Mouse (Mus musculus): ENCODE results near the gene Wbp4.
"Not testable (repeated sequence)": the region's sequence is repeated elsewhere in the genome, so short reads cannot be mapped to it uniquely, and the experiment has no call there.

Gene Wbp4

GRCm38 (mm10) chr14:79481339-79482151 is at the start of gene Wbp4:
Gene Wbp4 (minus strand): TSS chr14:79481520.
- in situ Hi-C loops (cut with MboI, MseI): loop anchor here in 1 of 2 experiments (5.0 kb wide), 1 partner anchor 89 kb away; the partner anchor contains the start of gene Naa16

- in situ Hi-C loops (cut with MboI, MseI): no loop called here
These were observed 49.4 kb upstream of the Wbp4 start for GRCm38 (mm10) chr14:79530761-79531160.

DNA sequence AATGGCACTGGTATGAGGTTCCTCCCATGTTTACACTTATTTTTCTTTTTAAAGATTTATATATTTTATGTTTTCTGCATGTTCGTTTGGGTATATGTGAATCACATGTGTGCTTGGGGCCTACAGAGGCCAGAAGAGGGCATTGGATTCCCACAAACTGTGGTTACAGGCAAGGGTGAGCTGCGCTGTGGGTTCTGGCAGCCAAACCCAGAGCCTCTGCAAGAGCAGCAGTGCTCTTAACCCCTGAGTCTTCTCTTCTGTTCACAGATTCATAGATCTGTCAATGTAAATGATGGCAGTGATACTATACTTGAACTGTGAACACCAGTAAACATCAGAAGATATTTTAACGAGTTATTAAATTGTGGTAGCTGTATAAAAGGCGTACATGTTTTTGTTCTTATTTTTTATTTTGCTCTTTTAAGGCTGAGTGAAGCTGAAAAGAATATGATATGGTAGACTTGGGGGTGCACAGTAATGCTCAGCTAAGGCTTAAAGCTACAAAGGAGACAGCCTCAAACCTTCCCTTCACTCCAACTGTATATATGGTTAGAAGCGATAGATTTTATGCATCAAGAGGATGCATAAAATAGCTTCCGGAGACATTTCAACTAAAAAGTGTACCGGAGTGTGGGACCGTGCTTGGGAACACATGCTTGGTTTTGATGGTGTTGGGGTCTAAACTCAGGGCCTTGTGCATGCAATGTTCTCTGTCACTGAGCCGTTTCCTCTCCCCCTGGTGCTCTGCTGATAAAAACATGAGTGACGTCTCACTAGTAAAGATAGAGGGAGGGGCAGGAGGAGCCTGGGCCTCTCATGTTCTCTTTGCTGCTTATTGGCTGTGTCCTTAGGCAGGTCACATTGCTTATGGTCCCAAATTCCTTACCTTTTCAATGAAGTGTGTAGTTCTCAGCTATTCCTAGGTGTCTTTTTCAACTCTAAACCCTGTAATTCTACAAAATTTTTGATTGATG is 48.5 kb upstream of the Wbp4 start:
- in situ Hi-C loops (cut with MboI, MseI): no loop called here

- in situ Hi-C loops (cut with MboI, MseI): no loop called here
These were observed 46.4 kb upstream of the Wbp4 start for GRCm38 (mm10) chr14:79527704-79528103.

DNA sequence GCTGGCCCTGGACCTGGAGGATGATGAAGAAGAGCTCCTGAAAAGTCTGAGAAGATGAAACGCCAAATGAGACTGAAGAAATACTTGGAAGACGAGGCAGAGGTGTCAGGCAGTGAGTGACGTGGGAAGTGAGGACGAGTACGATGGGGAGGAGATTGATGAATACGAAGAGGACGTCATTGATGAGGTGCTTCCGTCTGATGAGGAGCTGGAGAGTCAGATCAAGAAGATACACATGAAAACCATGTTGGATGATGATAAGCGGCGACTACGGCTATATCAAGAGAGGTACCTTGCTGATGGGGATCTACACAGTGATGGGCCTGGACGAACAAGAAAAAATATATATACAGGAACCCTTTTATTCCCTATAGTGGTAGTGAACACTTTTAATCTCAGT is 44.8 kb upstream of the Wbp4 start:
- in situ Hi-C loops (cut with MboI, MseI): not testable (repeated sequence)

DNA sequence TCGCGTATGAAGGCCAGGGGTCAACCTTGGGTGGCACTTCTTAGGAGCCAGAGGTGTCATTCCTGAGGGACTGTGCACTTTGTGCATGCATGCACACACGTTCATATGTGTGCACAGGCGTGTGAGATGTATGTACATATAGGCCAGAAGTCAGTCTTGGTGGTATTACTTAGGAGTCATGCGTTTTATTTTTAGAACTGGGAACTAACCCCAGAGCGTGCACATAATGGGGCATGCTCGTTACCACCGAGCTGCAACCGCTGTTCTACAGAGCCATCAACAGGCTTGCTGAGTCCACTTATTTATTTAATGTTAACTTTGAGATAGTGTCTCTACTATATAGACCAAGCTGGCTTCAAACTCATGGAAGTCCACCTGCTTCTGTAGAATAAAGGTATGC is 41.1 kb upstream of the Wbp4 start:
- in situ Hi-C loops (cut with MboI, MseI): no loop called here

DNA sequence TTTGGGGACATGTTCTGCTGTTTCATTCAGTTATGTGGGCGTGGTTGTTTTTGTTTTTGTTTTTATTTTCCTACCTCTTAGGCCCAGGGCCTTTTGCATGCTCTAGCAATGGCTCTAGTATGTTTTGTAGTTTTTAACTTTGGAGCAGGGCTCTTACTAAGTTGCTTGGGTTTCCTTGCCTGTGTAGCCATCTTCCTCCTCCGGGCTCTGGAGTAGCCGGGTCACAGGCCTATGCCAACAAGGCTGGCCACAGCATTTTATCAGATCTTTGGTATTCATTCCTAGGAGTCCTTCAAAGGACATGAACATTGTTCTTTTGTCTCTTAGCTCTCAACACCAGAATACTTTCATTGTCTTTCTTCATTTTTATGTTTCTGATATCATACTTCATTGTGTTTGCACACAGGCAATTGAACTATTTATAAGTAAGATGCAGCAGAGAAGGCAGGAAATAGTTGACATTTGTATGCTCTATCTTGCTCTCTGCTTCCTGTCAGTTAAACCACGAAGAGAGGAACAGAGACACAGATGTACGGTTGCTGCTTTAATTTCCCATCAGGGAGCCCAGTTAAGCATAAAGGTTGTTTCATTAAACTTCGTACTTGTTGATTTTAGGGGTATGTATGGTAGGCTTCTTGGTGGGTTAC is 40.3 kb upstream of the Wbp4 start:
- in situ Hi-C loops (cut with MboI, MseI): no loop called here

- in situ Hi-C loops (cut with MboI, MseI): no loop called here
These were observed 39.7 kb upstream of the Wbp4 start for GRCm38 (mm10) chr14:79521056-79521455.

- in situ Hi-C loops (cut with MboI, MseI): no loop called here
These were observed 39.3 kb upstream of the Wbp4 start for GRCm38 (mm10) chr14:79520612-79521011.

DNA sequence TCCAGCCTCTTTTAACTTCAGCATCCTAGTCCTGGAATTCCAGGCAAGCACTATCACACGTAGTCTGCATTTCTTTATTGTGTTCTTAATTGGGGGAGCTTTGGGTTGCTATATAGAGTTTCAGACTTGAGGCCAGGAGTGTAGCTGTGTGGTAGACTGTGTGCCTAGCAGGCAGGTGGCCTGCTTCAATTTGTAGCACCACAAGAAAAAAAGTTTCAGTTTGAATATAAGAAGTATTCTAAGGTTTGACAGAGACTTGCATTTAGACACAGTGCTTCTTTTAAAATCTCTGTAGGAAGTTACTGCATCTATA is 38.3 kb upstream of the Wbp4 start:
- in situ Hi-C loops (cut with MboI, MseI): no loop called here

GRCm38 (mm10) chr14:79518761-79519662 is 37.7 kb upstream of the Wbp4 start:
- in situ Hi-C loops (cut with MboI, MseI): no loop called here

GRCm38 (mm10) chr14:79518123-79518522 is 36.8 kb upstream of the Wbp4 start:
- in situ Hi-C loops (cut with MboI, MseI): no loop called here

GRCm38 (mm10) chr14:79517185-79517740 is 35.9 kb upstream of the Wbp4 start:
- in situ Hi-C loops (cut with MboI, MseI): no loop called here

DNA sequence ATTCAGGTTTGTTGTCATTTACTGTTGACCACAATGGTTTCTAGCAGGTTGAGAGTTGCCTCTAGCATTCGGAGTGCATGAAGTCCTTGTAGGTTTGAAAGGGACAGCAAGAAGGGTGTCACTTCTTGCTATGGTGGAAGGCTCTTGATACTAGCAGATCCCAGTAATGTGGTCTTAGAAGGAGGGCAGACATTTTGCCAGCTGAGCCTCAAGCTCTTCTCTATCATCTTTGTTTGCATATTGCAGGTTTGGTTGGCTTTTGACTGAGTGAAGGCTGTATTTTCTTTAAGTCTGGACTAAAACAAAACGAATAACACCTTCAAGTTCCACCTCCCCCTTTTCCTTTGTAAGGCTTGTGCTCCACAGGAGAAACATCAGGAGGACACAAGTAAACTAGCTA is 35.4 kb upstream of the Wbp4 start:
- in situ Hi-C loops (cut with MboI, MseI): no loop called here

GRCm38 (mm10) chr14:79516243-79516610 is 34.9 kb upstream of the Wbp4 start:
- in situ Hi-C loops (cut with MboI, MseI): no loop called here

GRCm38 (mm10) chr14:79515511-79516242 is 34.4 kb upstream of the Wbp4 start:
- in situ Hi-C loops (cut with MboI, MseI): no loop called here

DNA sequence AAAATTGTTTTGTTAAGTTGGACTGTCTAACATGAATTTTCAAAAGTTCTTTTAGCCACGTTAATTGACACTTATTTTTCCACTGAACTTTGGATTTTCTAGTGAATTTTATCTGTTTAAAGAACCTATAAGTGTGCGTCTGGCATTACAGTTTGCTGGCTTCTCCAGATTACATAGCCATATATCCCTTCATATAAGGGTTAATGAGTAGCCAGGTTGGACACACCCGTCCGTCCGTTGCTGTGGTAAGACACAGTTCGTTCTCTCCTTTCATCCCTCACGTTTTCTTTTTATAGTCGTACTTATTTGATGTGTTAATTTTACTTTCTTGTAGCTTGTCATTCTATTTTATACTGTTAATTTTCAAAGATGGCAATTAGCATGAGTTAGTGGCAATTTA is 33.8 kb upstream of the Wbp4 start:
- in situ Hi-C loops (cut with MboI, MseI): no loop called here

DNA sequence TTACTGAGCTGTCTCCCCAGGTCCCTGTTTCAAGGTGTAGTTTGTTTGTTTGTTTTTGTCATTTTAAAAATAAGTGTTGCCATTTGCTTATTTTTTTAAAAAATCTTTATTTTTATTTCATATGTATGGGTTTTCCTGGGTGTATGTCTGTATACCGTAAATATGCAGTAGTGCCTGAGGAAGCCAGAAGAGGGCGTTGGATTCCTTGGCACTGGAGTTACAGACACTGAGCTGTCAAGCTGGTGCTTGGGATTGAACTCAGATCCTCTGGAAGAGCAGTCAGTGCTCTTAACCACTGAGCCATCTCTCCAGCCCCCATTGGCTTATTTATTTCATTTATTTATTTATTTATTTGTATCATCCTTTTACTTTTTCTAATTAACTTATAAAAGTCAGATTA is 32.6 kb upstream of the Wbp4 start:
- in situ Hi-C loops (cut with MboI, MseI): loop anchor here in 1 of 2 experiments (5.0 kb wide), 1 partner anchor 48 kb away; no protein-coding TSS in a partner anchor

- in situ Hi-C loops (cut with MboI, MseI): loop anchor here in 1 of 2 experiments (5.0 kb wide), 1 partner anchor 51 kb away; no protein-coding TSS in a partner anchor
These were observed 30.2 kb upstream of the Wbp4 start for GRCm38 (mm10) chr14:79511521-79511920.
